Mouse (Mus musculus): Measurements from ENCODE around the gene Ppp1r27. TPM values are rescaled to one million over a fixed set of nuclear protein-coding genes. Genes with fewer than 3 reads are reported as not detected.

The Ppp1r27 gene
- polyA plus RNA-seq, 1 experiment from 2014 or later = not detected

DNA sequence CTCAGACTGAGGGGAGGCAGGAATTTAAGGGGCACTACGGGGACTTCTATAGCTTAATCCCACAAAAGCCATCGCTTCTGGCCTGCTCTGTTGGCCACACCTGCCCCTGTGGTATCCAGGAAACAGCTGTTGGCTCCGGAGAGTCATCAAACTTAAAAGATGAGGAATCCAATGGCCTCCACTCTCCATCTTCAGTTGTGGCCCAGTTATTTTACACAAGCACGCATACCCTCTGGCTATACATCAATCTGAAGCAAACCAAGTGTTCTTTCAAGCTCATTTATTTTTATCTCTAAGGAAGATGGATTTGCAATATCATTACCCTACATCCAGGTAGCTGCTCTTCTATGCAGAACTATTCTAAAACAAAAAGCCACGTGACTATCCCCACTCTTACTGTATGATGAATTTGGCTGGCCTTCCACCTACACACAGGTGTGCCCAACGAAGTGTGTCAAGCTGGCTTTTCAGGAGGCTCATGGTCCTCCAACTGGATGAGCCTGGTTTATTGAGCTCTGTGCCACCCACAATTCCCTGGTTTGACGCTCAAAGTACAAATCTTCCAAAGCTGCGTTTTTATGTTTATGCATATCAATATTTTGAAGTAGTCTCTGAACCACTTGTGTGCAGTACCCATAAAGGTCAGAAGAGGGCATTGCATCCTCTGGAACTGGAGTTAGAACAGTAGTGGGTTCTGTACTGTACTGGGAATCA is 31.5 kb upstream of the Ppp1r27 start:
- peak overlapping the region; percentile 71 for H3K9ac ChIP-seq (ENCODE audit: low read length)
- peaks cover 3% of the 10 kb centered on the region; the same call in 1 of the 2 replicates for H3K9me3 ChIP-seq (ENCODE audit: control insufficient read depth, low read length)
- peaks cover 38% of the 10 kb centered on the region for H3K36me3 ChIP-seq (ENCODE audit: control insufficient read depth, insufficient read depth, low read length)
- H3K4me1 ChIP-seq (ENCODE audit: control insufficient read depth, insufficient read depth, low read length) = peaks cover 7% of the 10 kb centered on the region
- no peaks in the 10 kb centered on the region for H3K27me3 ChIP-seq (ENCODE audit: control insufficient read depth, insufficient read depth, low read length)
- no peak for ATAC-seq (ENCODE audit: insufficient read depth, low FRiP score, low TSS enrichment)
- H3K27ac ChIP-seq (ENCODE audit: low read depth, low read length) = peak overlapping the region; percentile 76
- peak overlapping the region; percentile 98 for H3K4me3 ChIP-seq (ENCODE audit: low read depth, low read length)
- H3K4me2 ChIP-seq (ENCODE audit: low read depth) = peak overlapping the region; percentile 96
- WGBS = 77% methylated on average over 8 of the region's 8 CpGs
- no peak for DNase-seq (ENCODE audit: low spot score)

GRCm38 (mm10) chr11:120581490-120582267 is 30.7 kb upstream of the Ppp1r27 start, which contains the start of gene Arhgdia:
TSS of gene Arhgdia (minus strand) at chr11:120581624.
- peaks cover 7% of the 10 kb centered on the region for H3K4me1 ChIP-seq (ENCODE audit: control insufficient read depth, insufficient read depth, low read length)
- no peaks in the 10 kb centered on the region for H3K27me3 ChIP-seq (ENCODE audit: control insufficient read depth, insufficient read depth, low read length)
- H3K4me3 ChIP-seq (ENCODE audit: low read depth, low read length) = peak within 1 kb of the TSS; percentile 98
- H3K36me3 ChIP-seq (ENCODE audit: control insufficient read depth, insufficient read depth, low read length) = peaks cover 35% of the 10 kb centered on the region
- peaks cover 3% of the 10 kb centered on the region; the same call in 1 of the 2 replicates for H3K9me3 ChIP-seq (ENCODE audit: control insufficient read depth, low read length)
- peak within 1 kb of the TSS; percentile 71 for H3K9ac ChIP-seq (ENCODE audit: low read length)
- H3K4me2 ChIP-seq (ENCODE audit: low read depth) = peak within 1 kb of the TSS; percentile 96
- ATAC-seq (ENCODE audit: insufficient read depth, low FRiP score, low TSS enrichment) = peak; percentile 69
- H3K27ac ChIP-seq (ENCODE audit: low read depth, low read length) = peak within 1 kb of the TSS; percentile 76
- DNase-seq (ENCODE audit: low spot score) = peak; percentile 90
- WGBS = 7% methylated on average over 56 of the region's 75 CpGs

- WGBS = 1% methylated on average over 32 of the region's 44 CpGs
Observed at GRCm38 (mm10) chr11:120580871-120581331, 30.0 kb upstream of the Ppp1r27 start.

GRCm38 (mm10) chr11:120580190-120580589 is 29.3 kb upstream of the Ppp1r27 start:
- peaks cover 23% of the 10 kb centered on the region for H3K36me3 ChIP-seq (ENCODE audit: control insufficient read depth, insufficient read depth, low read length)
- 65% methylated on average over 7 of the region's 7 CpGs for WGBS
- ATAC-seq (ENCODE audit: insufficient read depth, low FRiP score, low TSS enrichment) (no peak; the same call in 1 of the 2 replicates), DNase-seq (ENCODE audit: low spot score) (no peak)
- no peak overlapping the region for H3K27ac ChIP-seq (ENCODE audit: low read depth, low read length)
- peaks cover 7% of the 10 kb centered on the region for H3K4me1 ChIP-seq (ENCODE audit: control insufficient read depth, insufficient read depth, low read length)
- H3K9me3 ChIP-seq (ENCODE audit: control insufficient read depth, low read length) = peaks cover 3% of the 10 kb centered on the region; the same call in 1 of the 2 replicates
- no peaks in the 10 kb centered on the region for H3K27me3 ChIP-seq (ENCODE audit: control insufficient read depth, insufficient read depth, low read length)
- peak overlapping the region; percentile 98 for H3K4me3 ChIP-seq (ENCODE audit: low read depth, low read length)
- peak overlapping the region; percentile 96 for H3K4me2 ChIP-seq (ENCODE audit: low read depth)
- H3K9ac ChIP-seq (ENCODE audit: low read length) = peak overlapping the region; percentile 71

More at GRCm38 (mm10) chr11:120580871-120581331, 30.0 kb upstream of the Ppp1r27 start:
- no peaks in the 10 kb centered on the region for H3K27me3 ChIP-seq (ENCODE audit: control insufficient read depth, insufficient read depth, low read length)
- H3K27ac ChIP-seq (ENCODE audit: low read depth, low read length) = peak overlapping the region; percentile 76
- H3K36me3 ChIP-seq (ENCODE audit: control insufficient read depth, insufficient read depth, low read length) = peaks cover 28% of the 10 kb centered on the region
- H3K4me1 ChIP-seq (ENCODE audit: control insufficient read depth, insufficient read depth, low read length) = peaks cover 7% of the 10 kb centered on the region
- peak overlapping the region; percentile 96 for H3K4me2 ChIP-seq (ENCODE audit: low read depth)
- peak overlapping the region; percentile 98 for H3K4me3 ChIP-seq (ENCODE audit: low read depth, low read length)
- DNase-seq (ENCODE audit: low spot score) = peak; percentile 49
- peaks cover 3% of the 10 kb centered on the region; the same call in 1 of the 2 replicates for H3K9me3 ChIP-seq (ENCODE audit: control insufficient read depth, low read length)
- peak; percentile 35 for ATAC-seq (ENCODE audit: insufficient read depth, low FRiP score, low TSS enrichment)
- H3K9ac ChIP-seq (ENCODE audit: low read length) = peak overlapping the region; percentile 71

DNA sequence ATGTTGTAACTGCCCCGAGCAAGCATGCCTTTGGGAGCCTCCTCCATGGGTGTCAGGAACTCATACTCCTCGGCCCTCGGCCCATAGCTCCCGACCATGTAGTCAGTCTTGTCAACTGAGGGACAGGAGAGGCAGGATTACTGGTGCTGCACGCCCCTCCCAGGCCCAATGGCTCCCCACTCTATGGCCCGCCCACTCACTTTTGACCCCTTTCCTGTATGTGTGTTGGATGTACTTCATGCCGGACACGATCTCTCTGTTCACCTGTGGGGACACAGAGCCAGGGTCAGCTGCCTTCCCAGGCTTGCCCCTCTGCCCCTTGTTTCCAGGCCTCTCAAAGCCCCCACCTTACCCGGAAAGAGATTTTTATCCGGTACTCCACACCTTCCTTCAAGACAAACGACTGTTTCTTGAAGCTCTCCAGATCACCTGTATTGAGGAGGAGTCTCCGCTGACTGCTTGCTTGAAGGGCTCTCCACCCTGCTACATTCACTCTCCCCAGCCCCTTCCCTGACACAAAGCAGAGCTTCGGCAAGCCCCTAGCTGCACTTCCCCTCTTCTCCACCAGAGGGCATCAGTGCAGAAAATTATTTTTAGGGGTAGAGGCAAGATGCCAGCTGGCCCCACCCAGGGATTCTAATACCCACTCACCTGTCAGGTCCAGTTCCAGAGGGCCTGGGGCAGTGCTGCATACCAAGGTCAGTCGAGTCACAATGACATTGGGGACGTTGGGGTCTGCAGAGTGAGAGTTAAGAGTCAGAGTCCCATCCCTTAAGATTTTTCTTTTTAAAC is 28.6 kb upstream of the Ppp1r27 start:
- DNase-seq (ENCODE audit: low spot score) (peak; percentile 86), ATAC-seq (ENCODE audit: insufficient read depth, low FRiP score, low TSS enrichment) (no peak)
- Histone ChIP-seq H3K27ac (ENCODE audit: low read depth, low read length) (no peak overlapping the region), H3K4me2 (ENCODE audit: low read depth) (peak overlapping the region; percentile 96), H3K9ac (ENCODE audit: low read length) (no peak overlapping the region), H3K27me3 (ENCODE audit: control insufficient read depth, insufficient read depth, low read length) (no peaks in the 10 kb centered on the region), H3K9me3 (ENCODE audit: control insufficient read depth, low read length) (peaks cover 3% of the 10 kb centered on the region; the same call in 1 of the 2 replicates), H3K4me1 (ENCODE audit: control insufficient read depth, insufficient read depth, low read length) (peaks cover 8% of the 10 kb centered on the region), H3K4me3 (ENCODE audit: low read depth, low read length) (peak overlapping the region; percentile 98), H3K36me3 (ENCODE audit: control insufficient read depth, insufficient read depth, low read length) (peaks cover 23% of the 10 kb centered on the region)
- 66% methylated on average over 15 of the region's 15 CpGs for WGBS

GRCm38 (mm10) chr11:120578694-120579243 is 27.8 kb upstream of the Ppp1r27 start:
- no peak overlapping the region for H3K27ac ChIP-seq (ENCODE audit: low read depth, low read length)
- ATAC-seq (ENCODE audit: insufficient read depth, low FRiP score, low TSS enrichment) (no peak), DNase-seq (ENCODE audit: low spot score) (no peak)
- peaks cover under 1% of the 10 kb centered on the region; the same call in 1 of the 2 replicates for H3K9me3 ChIP-seq (ENCODE audit: control insufficient read depth, low read length)
- WGBS = 86% methylated on average over 11 of the region's 11 CpGs
- H3K4me3 ChIP-seq (ENCODE audit: low read depth, low read length) = no peak overlapping the region
- H3K4me2 ChIP-seq (ENCODE audit: low read depth) = no peak overlapping the region
- H3K9ac ChIP-seq (ENCODE audit: low read length) = peak overlapping the region; percentile 26; the same call in 1 of the 2 replicates
- peaks cover 13% of the 10 kb centered on the region for H3K4me1 ChIP-seq (ENCODE audit: control insufficient read depth, insufficient read depth, low read length)
- H3K36me3 ChIP-seq (ENCODE audit: control insufficient read depth, insufficient read depth, low read length) = peaks cover 21% of the 10 kb centered on the region
- no peaks in the 10 kb centered on the region for H3K27me3 ChIP-seq (ENCODE audit: control insufficient read depth, insufficient read depth, low read length)

GRCm38 (mm10) chr11:120578024-120578693 is 27.2 kb upstream of the Ppp1r27 start:
- no peak for ATAC-seq (ENCODE audit: insufficient read depth, low FRiP score, low TSS enrichment)

More at GRCm38 (mm10) chr11:120578024-120578693, 27.2 kb upstream of the Ppp1r27 start:
- 85% methylated on average over 10 of the region's 10 CpGs for WGBS
- Histone ChIP-seq H3K36me3 (ENCODE audit: control insufficient read depth, insufficient read depth, low read length) (peaks cover 20% of the 10 kb centered on the region), H3K4me3 (ENCODE audit: low read depth, low read length) (no peak overlapping the region), H3K9ac (ENCODE audit: low read length) (no peak overlapping the region), H3K9me3 (ENCODE audit: control insufficient read depth, low read length) (no peaks in the 10 kb centered on the region), H3K4me1 (ENCODE audit: control insufficient read depth, insufficient read depth, low read length) (peaks cover 13% of the 10 kb centered on the region), H3K4me2 (ENCODE audit: low read depth) (no peak overlapping the region), H3K27ac (ENCODE audit: low read depth, low read length) (no peak overlapping the region), H3K27me3 (ENCODE audit: control insufficient read depth, insufficient read depth, low read length) (no peaks in the 10 kb centered on the region)
- DNase-seq (ENCODE audit: low spot score) = no peak

All from neural tube, embryonic 11.5 days (tissue).